Mouse (Mus musculus): ENCODE measurements around the gene Lrrc4.

Gene Lrrc4

GRCm38 (mm10) chr6:28767891-28768481 lies 63.6 kb downstream of the Lrrc4 start:
- DNase-seq (ENCODE audit: low spot score in 2 of 2): no peak

DNA sequence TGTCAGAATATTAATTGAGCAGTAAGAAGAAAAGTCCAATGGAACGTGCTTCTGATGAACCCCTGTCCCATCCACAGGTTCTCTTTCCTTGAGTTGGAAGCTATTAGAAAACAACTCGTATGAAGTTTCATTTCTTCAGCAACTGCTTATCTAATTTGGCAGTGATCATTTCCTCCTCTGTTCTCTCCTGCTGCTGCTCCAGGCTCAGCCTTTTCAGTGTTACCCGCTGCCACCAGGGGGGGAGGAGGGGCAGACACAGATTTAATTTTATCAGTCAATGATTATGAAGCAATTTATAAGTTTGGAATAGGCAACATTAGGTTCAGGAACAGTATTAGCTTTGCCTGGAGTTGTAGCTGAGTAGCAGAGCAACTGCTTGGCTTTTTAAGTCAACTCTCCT lies 64.9 kb downstream of the Lrrc4 start:
- no peak for DNase-seq (ENCODE audit: low spot score in 2 of 2)

GRCm38 (mm10) chr6:28762132-28762775 lies 69.3 kb downstream of the Lrrc4 start:
- DNase-seq (ENCODE audit: low spot score in 2 of 2): no peak

GRCm38 (mm10) chr6:28761728-28762127 lies 69.8 kb downstream of the Lrrc4 start:
- DNase-seq (ENCODE audit: low spot score in 2 of 2): no peak

DNA sequence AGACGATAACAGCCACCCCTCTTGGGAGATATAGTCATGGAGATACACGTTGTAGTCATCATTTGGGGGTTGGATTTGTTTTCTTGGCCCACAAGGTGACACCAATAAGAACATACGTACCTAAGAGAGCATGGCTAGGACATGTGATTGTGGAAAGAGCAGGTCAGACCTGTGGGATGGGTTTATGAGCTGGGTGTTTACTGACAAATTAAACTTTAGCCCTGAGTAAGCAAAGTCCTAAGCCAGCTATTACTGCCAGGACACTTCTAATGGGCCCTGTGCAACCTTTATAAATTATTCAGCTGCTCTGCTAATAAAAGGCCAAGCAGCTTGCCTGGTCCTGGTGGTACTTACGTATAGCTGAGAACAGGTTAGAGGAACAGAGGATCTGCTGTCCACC lies 73.3 kb downstream of the Lrrc4 start:
- DNase-seq (ENCODE audit: low spot score in 2 of 2): no peak

- DNase-seq (ENCODE audit: low spot score in 2 of 2): no peak
These were observed 75.1 kb downstream of the Lrrc4 start for GRCm38 (mm10) chr6:28756306-28757018.

DNA sequence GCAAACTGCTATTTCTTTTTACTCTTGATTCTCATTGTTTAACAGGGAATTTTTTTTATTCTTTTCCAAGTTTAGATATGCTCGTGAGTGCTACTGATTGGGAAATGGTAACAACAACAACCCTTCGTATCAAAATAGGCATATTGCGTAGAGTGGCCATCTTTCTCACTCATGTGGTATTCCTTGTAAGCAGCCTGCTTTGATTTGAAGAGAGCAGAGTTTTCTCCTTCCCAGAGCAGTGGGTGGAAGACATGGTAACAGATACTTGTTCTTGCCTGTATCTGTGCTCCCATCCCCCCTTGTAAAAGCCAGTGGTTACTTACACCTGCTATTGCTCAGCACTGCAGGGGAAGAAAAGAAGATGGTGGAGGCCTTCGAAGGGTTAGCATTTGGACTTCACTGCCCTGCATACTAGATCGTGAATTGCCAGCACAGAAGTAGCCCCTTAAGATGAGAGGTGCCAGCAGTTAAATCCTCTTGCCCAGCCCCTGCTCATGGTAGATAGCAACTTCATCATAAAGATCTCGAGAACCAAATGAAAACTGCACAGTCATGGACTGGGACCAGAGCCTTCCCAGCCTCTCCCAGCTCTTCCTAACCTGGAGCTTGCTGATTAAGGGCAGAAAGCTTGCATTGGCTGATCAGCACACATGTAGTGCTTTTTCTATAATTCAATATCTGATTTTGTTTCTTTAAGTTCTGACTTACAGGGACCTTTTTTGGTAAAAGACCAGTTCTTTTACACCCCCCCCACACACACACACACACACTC lies 77.2 kb downstream of the Lrrc4 start:
- DNase-seq (ENCODE audit: low spot score in 2 of 2): no peak

DNA sequence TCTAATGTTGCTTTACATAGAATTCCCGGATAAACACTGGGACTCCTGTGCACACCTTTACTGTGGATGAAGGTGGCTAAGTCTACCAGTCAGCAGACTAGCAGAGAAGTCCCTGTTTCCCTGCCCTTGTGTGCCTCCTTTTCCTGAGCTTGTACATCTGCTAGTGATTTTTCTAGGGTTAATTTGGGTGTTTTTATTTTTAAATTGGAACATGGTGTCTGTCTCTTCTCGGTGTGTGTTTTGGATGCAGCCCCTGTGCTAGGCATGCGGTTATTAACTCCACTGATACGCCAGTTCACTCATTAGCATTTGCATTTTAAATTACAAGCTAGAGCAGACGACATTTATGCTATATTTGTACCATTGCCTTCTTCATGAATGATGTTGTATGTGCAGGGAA lies 77.9 kb downstream of the Lrrc4 start:
- no peak for DNase-seq (ENCODE audit: low spot score in 2 of 2)

GRCm38 (mm10) chr6:28753217-28753616 lies 78.3 kb downstream of the Lrrc4 start:
- no peak for DNase-seq (ENCODE audit: low spot score in 2 of 2)

- no peak for DNase-seq (ENCODE audit: low spot score in 2 of 2)
These were observed 80.4 kb downstream of the Lrrc4 start for GRCm38 (mm10) chr6:28751186-28751585.

GRCm38 (mm10) chr6:28749224-28749623 lies 82.3 kb downstream of the Lrrc4 start:
- no peak for DNase-seq (ENCODE audit: low spot score in 2 of 2)

DNA sequence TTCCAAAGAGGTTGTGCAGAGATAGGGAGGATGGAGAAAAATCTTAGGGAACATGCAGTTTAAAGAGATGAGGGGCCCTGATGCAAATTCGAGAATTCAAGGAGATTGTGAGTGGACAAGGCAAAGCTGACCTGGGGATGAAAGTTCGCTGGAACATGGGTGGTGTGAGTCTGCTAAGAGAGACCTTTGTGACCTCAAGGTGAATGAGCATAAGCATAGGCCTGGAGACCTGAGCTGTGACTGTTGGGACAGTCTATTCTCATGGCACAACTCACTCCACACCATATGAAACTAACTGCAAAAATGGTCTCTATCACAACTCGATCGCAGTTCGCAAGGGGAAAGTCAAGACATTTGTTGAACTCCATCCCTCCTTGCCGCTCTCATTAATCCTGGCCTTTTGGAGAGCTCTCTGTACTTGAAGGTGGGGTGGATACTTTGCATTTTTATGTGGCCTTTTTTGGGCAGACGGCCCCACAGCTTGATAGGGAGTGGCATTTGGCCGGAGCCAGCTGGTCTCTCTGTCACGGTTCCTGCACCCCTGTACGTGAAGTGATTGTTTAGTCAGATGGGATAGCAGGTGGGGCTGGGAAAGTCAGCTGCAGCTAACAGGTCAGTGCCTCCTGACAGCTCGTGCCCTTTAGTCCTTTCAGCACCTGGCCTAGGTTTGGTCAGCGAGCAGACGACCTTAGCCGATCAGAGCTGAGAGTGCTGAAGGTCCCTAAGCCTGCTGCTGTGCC lies 83.4 kb downstream of the Lrrc4 start:
- DNase-seq (ENCODE audit: low spot score in 2 of 2): no peak

DNA sequence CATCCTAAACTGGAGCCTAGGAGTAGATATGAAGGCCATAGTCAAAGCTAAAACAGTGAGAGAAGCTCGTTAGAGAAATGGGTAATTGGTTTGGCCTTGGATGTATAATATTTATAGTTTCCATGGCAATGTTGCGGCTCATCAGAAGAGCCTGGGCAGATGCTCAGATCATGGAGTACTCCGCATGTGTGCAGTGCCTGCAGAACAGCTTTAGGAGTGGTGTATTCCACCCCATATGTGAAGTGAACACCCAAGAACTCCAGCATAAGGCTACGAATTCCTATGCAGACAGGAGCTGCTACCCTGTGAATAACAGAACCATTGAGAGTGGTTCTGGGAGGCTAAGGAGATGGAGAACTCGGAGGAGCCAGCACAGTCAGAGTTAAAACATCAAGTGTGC lies 84.5 kb downstream of the Lrrc4 start:
- DNase-seq (ENCODE audit: low spot score in 2 of 2): no peak

DNA sequence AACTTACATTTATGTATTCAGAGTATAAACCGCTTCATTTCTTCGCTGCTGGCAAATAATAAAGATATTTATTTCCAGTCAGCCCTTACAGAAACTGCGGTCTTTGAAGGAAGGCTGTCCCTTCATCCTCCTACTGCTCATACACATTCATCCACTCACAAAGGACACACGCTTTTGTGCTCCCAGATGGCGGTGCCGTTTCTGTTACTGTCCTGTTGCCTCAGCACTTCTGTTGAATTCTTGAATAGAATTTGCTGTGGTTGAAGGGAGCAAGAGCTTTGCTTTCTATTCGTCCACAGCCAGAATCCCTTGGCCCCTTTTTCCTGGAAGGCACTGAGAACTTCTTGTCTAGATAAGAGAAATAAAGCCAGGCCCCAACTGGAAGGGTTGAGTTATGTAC lies 85.7 kb downstream of the Lrrc4 start:
- DNase-seq (ENCODE audit: low spot score in 2 of 2): no peak

DNA sequence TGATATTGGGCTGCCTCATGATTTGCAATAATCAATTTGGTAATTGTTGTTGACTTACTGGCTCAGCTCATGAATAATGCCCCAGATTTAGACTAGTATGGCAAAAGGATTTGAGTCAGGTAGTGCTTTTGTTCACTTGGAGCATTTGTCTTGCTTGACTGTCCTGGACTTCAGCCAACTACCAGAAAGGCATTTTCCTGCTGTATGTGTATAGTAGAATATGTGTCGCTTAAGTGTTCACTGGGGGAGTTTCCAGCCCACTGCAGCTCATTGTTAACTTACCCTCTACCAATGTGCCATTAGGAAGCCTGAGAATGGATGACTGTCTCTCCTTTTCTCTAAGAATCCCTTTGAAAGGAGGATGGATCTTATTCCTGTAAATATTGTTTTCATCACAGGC lies 88.0 kb downstream of the Lrrc4 start:
- no peak for DNase-seq (ENCODE audit: low spot score in 2 of 2)

- DNase-seq (ENCODE audit: low spot score in 2 of 2): no peak
These were observed 93.9 kb downstream of the Lrrc4 start for GRCm38 (mm10) chr6:28737601-28738000.

- DNase-seq (ENCODE audit: low spot score in 2 of 2): no peak
These were observed 94.9 kb downstream of the Lrrc4 start for GRCm38 (mm10) chr6:28736665-28737064.

DNA sequence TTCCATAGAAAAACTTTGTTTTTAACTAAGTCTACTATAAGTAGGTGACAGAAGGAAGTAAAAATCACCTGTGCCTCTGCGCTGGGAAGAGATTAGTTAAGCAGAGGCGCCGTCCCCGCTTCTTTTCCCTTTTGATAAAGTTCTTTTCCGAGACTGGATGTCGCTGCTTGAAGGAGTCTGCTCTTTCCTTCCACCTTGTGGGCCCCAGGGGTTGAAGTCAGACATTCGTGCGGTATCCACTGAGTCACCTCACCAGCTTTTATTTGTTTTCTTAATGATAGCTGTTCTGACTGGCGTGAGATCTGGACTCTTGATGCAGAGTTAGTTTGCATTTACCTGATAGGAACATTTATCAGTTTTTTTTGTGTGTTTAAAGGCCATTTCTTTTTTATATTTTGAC lies 96.4 kb downstream of the Lrrc4 start:
- DNase-seq (ENCODE audit: low spot score in 2 of 2): no peak

DNA sequence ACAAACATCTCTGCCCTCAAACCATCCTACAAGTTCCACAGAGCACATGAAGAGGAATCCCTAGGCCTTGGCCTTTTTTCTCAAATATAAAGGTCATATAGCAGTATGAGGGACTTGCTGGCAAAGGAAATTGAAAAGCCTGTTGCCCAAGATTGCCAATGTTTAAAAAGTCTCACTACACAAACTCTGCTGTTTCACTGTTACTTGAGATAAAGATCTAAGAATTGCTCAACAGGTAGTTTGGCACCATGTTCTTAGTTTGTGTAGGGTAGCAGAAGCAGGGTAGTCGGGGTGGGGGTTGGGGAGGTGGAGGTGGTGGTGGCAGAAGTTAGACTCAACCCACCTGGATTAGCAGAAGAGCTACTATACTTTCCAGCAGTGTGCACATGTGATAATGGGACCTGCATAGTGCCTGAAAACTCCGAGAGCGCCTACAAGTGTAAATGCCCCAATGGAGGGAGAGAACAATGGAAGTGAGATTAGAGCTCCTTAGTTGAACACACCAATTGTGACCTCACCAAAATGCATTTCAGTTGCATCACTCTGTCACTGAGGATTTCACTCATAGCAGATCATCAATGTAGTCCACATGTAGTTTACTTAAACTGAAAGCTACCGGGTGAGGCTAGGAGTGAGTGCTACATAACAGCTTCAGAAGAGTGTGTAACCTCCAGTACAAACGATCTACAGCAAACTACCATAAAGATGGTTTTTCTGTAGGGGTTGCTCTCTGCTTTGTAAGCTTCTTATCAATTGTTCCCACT lies 97.5 kb downstream of the Lrrc4 start:
- no peak for DNase-seq (ENCODE audit: low spot score in 2 of 2)

DNA sequence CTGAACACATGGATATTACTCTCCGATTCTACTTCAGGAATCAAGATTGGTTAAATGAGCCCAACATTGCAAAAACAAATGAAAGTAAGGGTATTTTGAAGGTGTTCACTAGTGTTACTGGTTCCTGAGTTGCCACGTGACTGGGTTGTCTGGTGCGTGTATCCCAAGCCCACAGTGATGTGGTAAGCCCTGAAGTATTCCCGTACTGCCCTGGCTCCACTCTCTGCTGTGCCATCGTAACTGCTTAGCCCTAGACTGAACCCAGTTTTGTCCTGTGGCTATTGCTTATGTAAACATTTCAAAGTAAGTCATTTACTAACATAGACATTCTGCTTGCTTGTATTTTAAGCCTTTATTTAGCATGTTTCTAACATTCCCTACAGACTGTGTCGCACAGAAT lies 100.3 kb downstream of the Lrrc4 start:
- no peak for DNase-seq (ENCODE audit: low spot score in 2 of 2)

DNA sequence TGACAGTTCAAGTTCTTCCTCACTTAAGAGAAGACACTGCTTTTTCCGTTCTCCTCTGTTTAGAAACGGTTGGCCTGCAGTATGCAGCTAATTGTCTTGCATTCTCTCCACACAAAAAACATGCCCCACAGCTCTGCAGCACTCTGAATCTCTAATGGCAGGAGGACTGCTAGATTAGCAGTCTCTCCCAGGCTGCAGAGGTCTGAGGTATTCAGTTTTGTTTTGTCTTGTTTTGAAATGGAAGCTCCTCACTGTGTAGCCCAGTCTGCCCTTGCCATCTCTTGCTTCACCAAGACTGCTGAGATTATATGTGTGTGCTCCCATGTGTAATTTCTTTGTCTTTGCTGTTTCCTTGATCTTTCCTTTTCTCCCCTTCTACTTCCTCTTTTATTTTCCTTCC lies 101.9 kb downstream of the Lrrc4 start:
- no peak for DNase-seq (ENCODE audit: low spot score in 2 of 2)
